ENCODE assay signal across 9 mouse cellular contexts in the genomic region with DNA sequence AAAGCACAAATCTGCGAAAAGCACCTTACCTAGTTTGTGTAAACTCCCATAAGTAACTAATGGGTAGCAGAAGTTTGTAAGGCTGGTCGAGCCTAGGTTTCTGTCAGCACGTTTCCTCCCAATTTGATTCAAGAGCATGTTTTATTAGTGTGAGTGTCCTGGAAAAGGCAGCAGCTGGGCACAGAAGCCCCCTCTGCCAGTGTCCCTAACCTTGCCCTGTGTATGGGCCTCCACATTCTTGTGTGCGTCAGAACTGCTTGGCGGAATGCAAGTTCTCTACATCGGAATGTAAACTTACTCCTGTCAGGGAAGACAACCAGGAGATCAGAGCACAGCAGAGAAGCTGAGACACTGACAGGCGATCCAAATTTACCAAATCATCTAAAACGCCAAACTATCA.
A peak's percentile ranks its signal among the peaks of the same experiment; 100 is the strongest.
DNase-seq lines count a peak whose midpoint lies in the region; ATAC-seq and TF ChIP-seq lines count a peak whose summit lies in the region.
"Had no signal": no experiment of that assay in that cellular context is flagged by ENCODE, and none has a peak within 500 bp of the region (broad histone marks: within the 10 kb centered on the region; RNA-seq: fewer than 3 reads in every experiment).

No protein-coding gene starts in this region.

- H3K4me2 ChIP-seq in liver, postnatal 0 days (ENCODE audit: low read depth, low read length), result peak overlapping the region; percentile 58; the same call in 1 of the 2 replicates
- H3K4me2 ChIP-seq in liver, embryonic 11.5 days, result no peak overlapping the region
- peak overlapping the region; percentile 61 for H3K4me2 ChIP-seq in heart, embryonic 15.5 days
- peak overlapping the region; percentile 46; the same call in 1 of the 2 replicates for H3K4me2 ChIP-seq in stomach, embryonic 14.5 days (replicated peaks; ENCODE audit: low read depth, low read length)

- no peaks in the 10 kb centered on the region for H3K36me3 ChIP-seq in liver, postnatal 0 days (replicated peaks; ENCODE audit: insufficient read depth, low read length)
- no peaks in the 10 kb centered on the region for H3K36me3 ChIP-seq in liver, embryonic 11.5 days (ENCODE audit: control insufficient read depth, insufficient read depth, low read length)
- no peaks in the 10 kb centered on the region for H3K36me3 ChIP-seq in heart, embryonic 15.5 days
- no peaks in the 10 kb centered on the region for H3K36me3 ChIP-seq in stomach, embryonic 14.5 days (ENCODE audit: control insufficient read depth, insufficient read depth, low read length)
- H3K36me3 ChIP-seq: embryonic facial prominence, embryonic 12.5 days had no signal

- intact Hi-C loops in left cerebral cortex, postnatal 14 days (cut with DNase I), result no loop called here

- H3K4me3 ChIP-seq in liver, postnatal 0 days (ENCODE audit: low read depth, low read length), result no peak overlapping the region
- H3K4me3 ChIP-seq in liver, embryonic 11.5 days (ENCODE audit: low read depth, low read length), result no peak overlapping the region
- H3K4me3 ChIP-seq in heart, embryonic 15.5 days, result peak overlapping the region; percentile 36
- no peak overlapping the region for H3K4me3 ChIP-seq in stomach, embryonic 14.5 days (ENCODE audit: low read depth, low read length)
- H3K4me3 ChIP-seq: embryonic facial prominence, embryonic 12.5 days had no signal

- no peak for DNase-seq in liver, postnatal 0 days
- no peak for DNase-seq in liver, embryonic 11.5 days (ENCODE audit: low spot score)
- peak; percentile 48 for DNase-seq in embryo, embryonic 10 days (ENCODE audit: low spot score)
- DNase-seq in left cerebral cortex, postnatal 14 days (ENCODE audit: low spot score in 2 of 2), result no peak
- no peak for DNase-seq in neural tube, embryonic 10.5 days (ENCODE audit: extremely low spot score, low spot score)
- DNase-seq: thymus, postnatal 25 days had no signal

- H3K4me1 ChIP-seq in liver, postnatal 0 days (ENCODE audit: insufficient read depth), result peaks cover 20% of the 10 kb centered on the region
- H3K4me1 ChIP-seq in liver, embryonic 11.5 days (replicated peaks; ENCODE audit: control insufficient read depth, insufficient read depth, low read length), result peaks cover 19% of the 10 kb centered on the region
- H3K4me1 ChIP-seq in heart, embryonic 15.5 days (replicated peaks), result peaks cover 53% of the 10 kb centered on the region
- H3K4me1 ChIP-seq in stomach, embryonic 14.5 days (ENCODE audit: control insufficient read depth, insufficient read depth, low read length), result peaks cover 54% of the 10 kb centered on the region

- WGBS in liver, postnatal 0 days (ENCODE audit: insufficient replicate concordance), result 72% methylated on average over 8 of the region's 8 CpGs
- 56% methylated on average over 8 of the region's 8 CpGs for WGBS in liver, embryonic 11.5 days
- WGBS in heart, embryonic 15.5 days, result 25% methylated on average over 8 of the region's 8 CpGs
- 20% methylated on average over 8 of the region's 8 CpGs for WGBS in stomach, embryonic 14.5 days

- no peak for ATAC-seq in liver, postnatal 0 days
- no peak for ATAC-seq in liver, embryonic 11.5 days (replicated peaks; ENCODE audit: low FRiP score)
- ATAC-seq in heart, embryonic 15.5 days (replicated peaks; ENCODE audit: insufficient number of reproducible peaks, insufficient read depth, low FRiP score, low read depth), result peak; percentile 45
- no peak for ATAC-seq in stomach, embryonic 14.5 days (ENCODE audit: insufficient number of reproducible peaks, insufficient read depth, low FRiP score, low read depth)

- TF ChIP-seq EP300 in liver, postnatal 0 days (IDR thresholded peaks at IDR 0.05; ENCODE audit: low read depth), result no peak

- no peak overlapping the region for H3K27ac ChIP-seq in liver, postnatal 0 days (ENCODE audit: low read depth)
- no peak overlapping the region for H3K27ac ChIP-seq in liver, embryonic 11.5 days (ENCODE audit: low read depth, low read length)
- peak overlapping the region; percentile 87 for H3K27ac ChIP-seq in heart, embryonic 15.5 days
- H3K27ac ChIP-seq in stomach, embryonic 14.5 days (ENCODE audit: low read length), result 0 out of 2 replicates have a peak overlapping the region, but pooled peaks have one; percentile 33

- no peak for TF ChIP-seq CTCF in liver, postnatal 0 days (IDR thresholded peaks at IDR 0.05; ENCODE audit: low read depth)

- 0 out of 2 replicates have a peak overlapping the region, but pooled peaks have one; percentile 3 for H3K9ac ChIP-seq in liver, postnatal 0 days (replicated peaks)
- no peak overlapping the region for H3K9ac ChIP-seq in liver, embryonic 11.5 days (ENCODE audit: low read depth, low read length)
- peak overlapping the region; percentile 47 for H3K9ac ChIP-seq in heart, embryonic 15.5 days
- H3K9ac ChIP-seq in stomach, embryonic 14.5 days (replicated peaks; ENCODE audit: low read depth, low read length), result no peak overlapping the region
- H3K9ac ChIP-seq: embryonic facial prominence, embryonic 12.5 days had no signal

- H3K9me3 ChIP-seq in liver, postnatal 0 days (ENCODE audit: low read length), result no peaks in the 10 kb centered on the region
- H3K9me3 ChIP-seq in liver, embryonic 11.5 days (ENCODE audit: control insufficient read depth, low read length), result no peaks in the 10 kb centered on the region
- H3K9me3 ChIP-seq in heart, embryonic 15.5 days (replicated peaks), result no peaks in the 10 kb centered on the region
- H3K9me3 ChIP-seq in stomach, embryonic 14.5 days (ENCODE audit: control insufficient read depth, low read depth, low read length), result no peaks in the 10 kb centered on the region
- H3K9me3 ChIP-seq: embryonic facial prominence, embryonic 12.5 days had no signal

- no peaks in the 10 kb centered on the region for H3K27me3 ChIP-seq in liver, postnatal 0 days (ENCODE audit: insufficient read depth, low read length)
- no peaks in the 10 kb centered on the region for H3K27me3 ChIP-seq in liver, embryonic 11.5 days (replicated peaks; ENCODE audit: control insufficient read depth, insufficient read depth, low read length)
- H3K27me3 ChIP-seq in heart, embryonic 15.5 days, result no peaks in the 10 kb centered on the region
- H3K27me3 ChIP-seq in stomach, embryonic 14.5 days (ENCODE audit: control insufficient read depth, insufficient read depth, low read length), result no peaks in the 10 kb centered on the region
- H3K27me3 ChIP-seq: embryonic facial prominence, embryonic 12.5 days had no signal

Comparison
In these comparisons a context has a peak if more than half of its experiments do, and no peak if none do; other contexts are left out.
1. H3K9ac ChIP-seq: peak in liver, postnatal 0 days (single experiment) and heart, embryonic 15.5 days (single experiment); none in liver, embryonic 11.5 days (single experiment) and stomach, embryonic 14.5 days (single experiment).
2. H3K27ac ChIP-seq: peak in heart, embryonic 15.5 days (single experiment) and stomach, embryonic 14.5 days (single experiment); none in liver, postnatal 0 days (single experiment) and liver, embryonic 11.5 days (single experiment).